Mouse (Mus musculus) liver, embryonic 13.5 days (tissue): ENCODE data around the gene 2900011O08Rik. TPM values are rescaled to one million over a fixed set of nuclear protein-coding genes. Genes with fewer than 3 reads are reported as not detected.

Source experiments
- ATAC-seq: fragments of 200-750 bp; cut with Nextera tagmentation; 2 replicates; pipeline ENCODE4 v1.8.0; 2017; ENCODE audit warnings: low read depth, mild to moderate bottlenecking, moderate number of reproducible peaks, moderate library complexity
- DNase-seq: peaks from one replicate; pipeline ENCODE4 v3.0.0; 2022
- H3K27ac ChIP-seq: fragments of 300-500 bp; sonication (generic); 2 replicates; pipeline ENCODE4 v1.5.1; 2015; ENCODE audit warnings: moderate library complexity, mild to moderate bottlenecking, inconsistent platforms
- H3K27me3 ChIP-seq: fragments of 300-500 bp; sonication (generic); 2 replicates; pipeline ENCODE4 v1.6.1; 2015; ENCODE audit warnings: mild to moderate bottlenecking, inconsistent platforms
- H3K36me3 ChIP-seq: fragments of 300-500 bp; sonication (generic); 2 replicates; pipeline ENCODE4 v1.6.1; 2015; ENCODE audit warnings: mild to moderate bottlenecking, inconsistent platforms
- H3K4me1 ChIP-seq: fragments of 300-500 bp; sonication (generic); replicated peaks from 2 replicates; pipeline ENCODE4 v1.6.1; 2015; ENCODE audit warnings: inconsistent platforms
- H3K4me2 ChIP-seq: fragments of 300-500 bp; sonication (generic); 2 replicates; pipeline ENCODE4 v1.6.1; 2015; ENCODE audit warnings: inconsistent platforms, mild to moderate bottlenecking, moderate library complexity
- H3K4me3 ChIP-seq: fragments of 300-500 bp; sonication (generic); replicated peaks from 2 replicates; pipeline ENCODE4 v1.5.1; 2015; ENCODE audit warnings: mild to moderate bottlenecking, inconsistent platforms
- H3K9ac ChIP-seq: fragments of 300-500 bp; sonication (generic); 2 replicates; pipeline ENCODE4 v1.6.1; 2015; ENCODE audit warnings: mild to moderate bottlenecking, inconsistent platforms
- H3K9me3 ChIP-seq: fragments of 300-500 bp; sonication (generic); replicated peaks from 2 replicates; pipeline ENCODE4 v1.6.1; 2016; ENCODE audit warnings: inconsistent platforms
- WGBS: fragments of 180-500 bp; shearing (Covaris S2); methylation state at CpG from one replicate; pipeline ENCODE4 v1.1.7; 2015; ENCODE audit not compliant: insufficient replicate concordance; 5-methylcytosine and 5-hydroxymethylcytosine counted together
- microRNA-seq: library from miRNA; unstranded; fragments of <30 nt; microRNA quantifications from one replicate; pipeline ENCODE4, GENCODE M21; 2016
- polyA plus RNA-seq: library from polyadenylated mRNA; unstranded; fragments of >200 nt; fragmentation: Nextera tagmentation; extraction: Ambion mirVana; gene quantifications from 2 replicates; pipeline ENCODE4 v1.2.1, GENCODE M21; 2015

Gene 2900011O08Rik
- polyA plus RNA-seq, 1 experiment from 2014 or later, result 0.10 TPM

DNA sequence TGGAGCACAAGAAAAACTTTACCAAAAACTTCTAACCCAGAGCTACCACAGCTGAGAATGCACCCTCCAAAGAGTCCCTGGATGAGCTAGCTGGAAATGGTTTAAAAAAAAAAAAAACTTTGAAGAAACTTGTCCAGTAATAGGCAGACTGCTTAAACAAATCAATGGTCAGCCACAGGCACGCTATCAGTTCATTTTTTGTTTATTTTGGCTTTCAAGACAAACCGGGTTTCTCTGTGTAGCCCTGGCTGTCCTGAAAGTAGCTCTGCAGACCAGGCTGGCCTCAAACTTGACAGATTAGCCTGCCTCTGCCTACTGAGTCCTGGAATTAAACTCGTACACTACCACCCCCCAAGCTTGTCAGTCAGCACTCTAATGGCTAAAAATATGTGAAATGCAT, 156.9 kb downstream of the 2900011O08Rik start:
- H3K9me3 ChIP-seq, result no peaks in the 10 kb centered on the region
- H3K36me3 ChIP-seq, result peaks cover 80% of the 10 kb centered on the region
- 71% methylated on average over 3 of the region's 3 CpGs for WGBS
- ATAC-seq (no peak), DNase-seq (no peak)
- no peak overlapping the region for H3K9ac ChIP-seq
- H3K4me2 ChIP-seq, result no peak overlapping the region
- H3K4me3 ChIP-seq, result no peak overlapping the region
- no peaks in the 10 kb centered on the region for H3K27me3 ChIP-seq
- H3K4me1 ChIP-seq, result no peaks in the 10 kb centered on the region
- H3K27ac ChIP-seq, result no peak overlapping the region

DNA sequence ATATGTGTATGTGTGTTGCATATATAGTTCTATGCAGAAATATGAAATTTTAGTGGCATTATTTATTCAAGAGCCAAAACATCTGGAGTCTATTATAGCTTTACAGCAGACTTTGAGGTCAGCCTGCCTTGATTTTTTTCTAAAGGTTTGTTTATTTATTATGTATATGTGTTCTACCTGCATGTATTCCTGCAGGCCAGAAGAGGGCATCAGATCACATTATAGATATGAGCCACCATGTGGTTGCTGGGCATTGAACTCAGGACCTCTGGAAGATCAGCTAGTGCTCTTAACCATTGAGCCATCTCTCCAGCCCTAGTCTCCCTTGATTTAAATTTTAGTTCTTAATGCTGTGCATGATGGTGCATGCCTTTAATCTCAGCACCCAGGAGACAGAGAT, 161.3 kb downstream of the 2900011O08Rik start:
- peaks cover 76% of the 10 kb centered on the region for H3K36me3 ChIP-seq
- H3K27ac ChIP-seq, result no peak overlapping the region
- no peaks in the 10 kb centered on the region for H3K4me1 ChIP-seq
- DNase-seq (no peak), ATAC-seq (no peak)
- no peak overlapping the region for H3K9ac ChIP-seq
- H3K9me3 ChIP-seq, result no peaks in the 10 kb centered on the region
- H3K4me3 ChIP-seq, result no peak overlapping the region
- no peaks in the 10 kb centered on the region for H3K27me3 ChIP-seq
- no peak overlapping the region for H3K4me2 ChIP-seq

Small RNA genes lying within 50 kb of the gene (microRNA-seq; reads per million reads assigned to microRNA genes)
- not detected for gene Gm27671

Other genes starting within 250 kb of the 2900011O08Rik start
- 34.9 and 41.0 TPM in 2 replicates for gene Rrn3, start 205.9 kb upstream of the 2900011O08Rik start, polyA plus RNA-seq
- gene Ntan1, start 167.8 kb upstream of the 2900011O08Rik start, polyA plus RNA-seq, result 44.7 and 45.3 TPM in 2 replicates
- 24.2 and 28.0 TPM in 2 replicates for gene Pdxdc1, start 83.5 kb upstream of the 2900011O08Rik start, polyA plus RNA-seq
- gene Mpv17l, start 83.4 kb upstream of the 2900011O08Rik start, polyA plus RNA-seq, result 1.1 and 1.4 TPM in 2 replicates
- not detected in 2 replicates for gene Ifitm7, start 284 bp downstream of the 2900011O08Rik start, polyA plus RNA-seq
- 55.0 and 58.1 TPM in 2 replicates for gene Nde1, start 176.7 kb downstream of the 2900011O08Rik start, polyA plus RNA-seq
- 6.2 and 6.9 TPM in 2 replicates for gene Marf1, start 176.7 kb downstream of the 2900011O08Rik start, polyA plus RNA-seq